Mouse (Mus musculus): ENCODE data around the gene Cd3e.
"Not testable (repeated sequence)": the region's sequence is repeated elsewhere in the genome, so short reads cannot be mapped to it uniquely, and the experiment has no call there.

Cd3e gene

GRCm38 (mm10) chr9:45009180-45010078 lies at the start of gene Cd3e:
Gene Cd3e, minus strand, starts transcription at chr9:45009627.
- DNase-seq (ENCODE audit: low read depth, low spot score): no peak

- no peak for DNase-seq (ENCODE audit: low read depth, low spot score)
These were observed 49.0 kb upstream of the Cd3e start for GRCm38 (mm10) chr9:45058304-45058940.

- peak; percentile 93 for DNase-seq (ENCODE audit: low read depth, low spot score)
These were observed 45.8 kb upstream of the Cd3e start, which contains the start of gene Mpzl3 for GRCm38 (mm10) chr9:45055082-45055713. Gene Mpzl3, plus strand, starts transcription at chr9:45055186.

GRCm38 (mm10) chr9:45050301-45050700 lies 40.9 kb upstream of the Cd3e start:
- DNase-seq (ENCODE audit: low read depth, low spot score): no peak

- DNase-seq (ENCODE audit: low read depth, low spot score): no peak
These were observed 40.3 kb upstream of the Cd3e start for GRCm38 (mm10) chr9:45049731-45050130.

GRCm38 (mm10) chr9:45048511-45048910 lies 39.1 kb upstream of the Cd3e start:
- peak; percentile 33 for DNase-seq (ENCODE audit: low read depth, low spot score)

GRCm38 (mm10) chr9:45046973-45047372 lies 37.5 kb upstream of the Cd3e start:
- no peak for DNase-seq (ENCODE audit: low read depth, low spot score)

GRCm38 (mm10) chr9:45042947-45043346 lies 33.5 kb upstream of the Cd3e start:
- peak; percentile 15 for DNase-seq (ENCODE audit: low read depth, low spot score)

- DNase-seq (ENCODE audit: low read depth, low spot score): peak; percentile 33
These were observed 32.8 kb upstream of the Cd3e start for GRCm38 (mm10) chr9:45042056-45042720.

GRCm38 (mm10) chr9:45041131-45041838 lies 31.9 kb upstream of the Cd3e start:
- DNase-seq (ENCODE audit: low read depth, low spot score): no peak

- no peak for DNase-seq (ENCODE audit: low read depth, low spot score)
These were observed 30.8 kb upstream of the Cd3e start for GRCm38 (mm10) chr9:45040066-45040845.

- no peak for DNase-seq (ENCODE audit: low read depth, low spot score)
These were observed 30.1 kb upstream of the Cd3e start, which contains the start of gene Mpzl2 for GRCm38 (mm10) chr9:45039499-45039898. Gene Mpzl2, plus strand, starts transcription at chr9:45039799.

- not testable (repeated sequence) for DNase-seq (ENCODE audit: low read depth, low spot score)
These were observed 28.4 kb upstream of the Cd3e start for GRCm38 (mm10) chr9:45037803-45038202.

- DNase-seq (ENCODE audit: low read depth, low spot score): no peak
These were observed 25.1 kb upstream of the Cd3e start for GRCm38 (mm10) chr9:45034526-45034925.

- no peak for DNase-seq (ENCODE audit: low read depth, low spot score)
These were observed 22.8 kb upstream of the Cd3e start for GRCm38 (mm10) chr9:45032261-45032660.

- DNase-seq (ENCODE audit: low read depth, low spot score): no peak
These were observed 20.9 kb upstream of the Cd3e start for GRCm38 (mm10) chr9:45030341-45030740.

- DNase-seq (ENCODE audit: low read depth, low spot score): no peak
These were observed 17.9 kb upstream of the Cd3e start for GRCm38 (mm10) chr9:45027376-45027775.

- no peak for DNase-seq (ENCODE audit: low read depth, low spot score)
These were observed 14.8 kb upstream of the Cd3e start for GRCm38 (mm10) chr9:45024187-45024586.

- DNase-seq (ENCODE audit: low read depth, low spot score): no peak
These were observed 14.2 kb upstream of the Cd3e start for GRCm38 (mm10) chr9:45023638-45024037.

GRCm38 (mm10) chr9:45022800-45023199 lies 13.4 kb upstream of the Cd3e start:
- DNase-seq (ENCODE audit: low read depth, low spot score): peak; percentile 76
